Mouse (Mus musculus) bone marrow, adult 2 months (tissue): Measurements from ENCODE around the gene Il23a.
"Not testable (repeated sequence)": the region's sequence is repeated elsewhere in the genome, so short reads cannot be mapped to it uniquely, and the experiment has no call there.

Source experiments
- CTCF ChIP-seq: fragments of 200-500 bp; IDR thresholded peaks from 2 replicates; pipeline ENCODE4 v1.5.1; 2011; ENCODE audit warnings: low read length, control low read depth; ENCODE audit not compliant: control insufficient read depth, insufficient read depth
- POLR2A ChIP-seq: fragments of 200-500 bp; IDR thresholded peaks from 2 replicates; pipeline ENCODE4 v1.6.1; 2011; ENCODE audit warnings: low read depth, mild to moderate bottlenecking, control low read depth, low read length, borderline replicate concordance; ENCODE audit not compliant: control insufficient read depth

- TF ChIP-seq CTCF, POLR2A: not testable (repeated sequence)
These were observed 23.2 kb downstream of the Il23a start for GRCm38 (mm10) chr10:128275374-128275773.
